Mouse (Mus musculus) spleen, postnatal 4 days (tissue): ENCODE results near the gene Tpx2.

Experiments
- DNase-seq, 2 experiments: peaks; one replicate each; pipeline ENCODE4 v3.0.0; 2022; ENCODE audit warnings: low spot score in 2 of 2

Gene Tpx2

DNA sequence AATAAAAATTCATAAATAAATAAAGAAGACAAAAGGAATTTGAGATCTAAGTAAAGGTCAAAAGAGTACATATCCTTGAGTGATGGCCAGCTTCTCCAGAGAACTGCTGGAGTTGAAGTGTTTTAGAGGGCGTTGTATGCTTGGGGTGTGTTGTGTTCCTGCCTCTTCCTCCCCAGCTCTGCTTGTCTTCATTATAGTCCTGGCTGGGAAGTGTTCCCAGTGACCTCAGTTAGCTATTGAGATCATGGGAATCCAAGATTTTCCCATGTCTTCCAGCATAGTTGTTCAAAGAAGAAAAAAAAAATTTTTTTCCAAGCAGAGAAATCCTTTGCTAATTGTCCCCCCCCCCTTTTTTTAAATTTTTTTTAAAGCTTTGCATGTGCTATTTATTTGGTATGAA lies 14.1 kb downstream of the Tpx2 start:
- DNase-seq: no peak

DNA sequence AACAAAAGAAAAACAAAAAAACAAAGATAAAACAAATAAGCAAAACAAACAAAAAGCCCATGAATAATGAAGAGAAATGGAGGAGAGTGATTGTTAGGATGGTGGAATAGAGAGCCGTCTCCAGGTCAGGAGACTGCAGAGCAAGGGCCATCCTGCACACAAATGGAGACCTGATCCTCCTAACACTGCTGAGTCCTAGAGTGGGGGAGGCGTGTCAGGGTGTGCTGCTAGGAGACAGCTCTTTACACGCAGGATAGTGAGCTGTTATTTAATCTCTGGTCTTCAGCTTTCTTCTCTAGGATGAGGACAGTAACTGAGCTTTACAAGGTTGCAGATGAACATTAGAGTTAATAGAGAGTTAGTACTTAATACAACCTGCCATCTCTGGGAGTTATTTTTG lies 14.9 kb downstream of the Tpx2 start:
- no peak for DNase-seq

DNA sequence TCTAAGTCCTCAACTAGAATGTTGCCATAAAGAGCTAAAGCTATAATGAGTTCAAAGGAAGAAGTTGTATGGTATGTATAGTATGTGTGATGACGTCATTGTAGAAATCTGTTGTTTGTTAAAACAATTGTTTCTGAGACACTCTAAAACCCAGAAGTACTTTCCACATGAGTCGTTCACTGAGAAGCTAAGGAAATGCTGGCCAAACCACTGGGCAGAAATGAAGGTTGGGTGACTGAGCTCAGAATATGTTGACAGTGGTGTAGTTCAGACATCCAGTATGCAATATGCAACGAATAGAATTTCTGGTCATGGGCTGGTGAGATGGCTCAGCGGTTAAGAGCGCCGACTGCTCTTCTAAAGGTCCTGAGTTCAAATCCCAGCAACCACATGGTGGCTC lies 15.6 kb downstream of the Tpx2 start:
- DNase-seq: no peak

DNA sequence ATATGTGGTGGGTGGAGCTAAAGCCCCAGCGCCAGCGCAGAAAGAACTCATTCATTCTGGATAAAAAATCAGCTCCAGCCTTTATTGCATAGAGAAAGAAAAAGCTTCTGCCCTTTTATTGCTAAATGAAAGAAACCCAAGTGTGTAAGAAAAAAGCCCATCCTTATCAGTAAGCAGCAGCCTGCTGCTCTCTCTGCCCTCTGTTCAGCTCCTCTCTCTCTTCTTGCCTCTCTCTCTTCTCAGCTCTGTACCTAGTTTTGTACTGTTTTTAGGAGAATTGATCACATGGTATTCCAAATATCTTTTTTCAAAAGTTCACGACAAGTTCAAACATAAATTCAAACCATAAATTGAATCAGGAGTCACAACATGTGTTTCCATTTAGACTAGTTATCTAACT lies 30.5 kb downstream of the Tpx2 start:
- DNase-seq: no peak

- no peak for DNase-seq
Observed at GRCm38 (mm10) chr2:152880898-152881297, 33.1 kb downstream of the Tpx2 start.

DNA sequence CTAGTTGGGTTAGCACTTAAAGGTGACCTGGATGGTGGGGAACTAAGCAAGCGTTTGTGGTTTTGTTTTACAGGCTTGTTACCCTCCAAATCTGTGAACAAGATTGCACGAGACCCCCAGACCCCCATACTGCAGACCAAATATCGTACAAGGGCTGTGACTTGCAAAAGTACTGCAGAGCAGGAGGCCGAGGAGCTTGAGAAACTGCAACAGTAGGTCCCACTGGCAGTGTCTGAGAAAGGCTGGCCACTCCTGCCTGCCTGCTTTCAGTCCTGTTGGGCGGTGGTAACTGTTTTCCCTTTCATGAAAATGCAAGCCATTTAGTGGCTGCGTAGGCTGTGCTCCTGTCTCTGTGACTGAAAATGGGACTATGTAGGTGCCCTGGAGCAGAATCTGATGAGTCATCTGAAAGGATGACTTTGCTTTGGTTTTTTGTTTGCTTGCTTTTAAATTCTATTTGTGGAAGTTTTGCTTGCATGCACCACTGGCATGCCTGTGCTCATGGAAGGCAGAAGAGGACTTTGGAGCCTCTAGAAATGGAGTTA lies 36.4 kb downstream of the Tpx2 start:
- no peak for DNase-seq

DNA sequence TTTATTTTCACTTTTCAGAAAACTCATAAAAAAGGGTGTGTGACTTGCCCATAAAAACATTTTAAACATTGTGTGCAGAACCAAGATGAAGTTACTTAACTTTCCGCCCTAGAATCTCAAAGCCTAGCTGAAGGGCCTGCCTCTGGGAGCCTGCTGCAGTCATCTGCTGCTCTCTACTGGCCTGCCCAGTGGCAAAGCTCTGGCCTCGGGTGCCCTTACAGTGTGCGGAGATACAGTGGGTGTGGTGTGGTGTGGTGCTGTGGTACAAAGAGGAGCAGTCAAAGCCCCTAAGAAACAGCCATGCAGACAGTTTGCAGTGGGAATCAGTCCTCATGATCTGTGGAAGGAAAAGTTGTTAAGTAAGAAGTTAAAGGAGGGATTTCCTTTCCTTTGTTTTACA lies 39.5 kb downstream of the Tpx2 start:
- no peak for DNase-seq

DNA sequence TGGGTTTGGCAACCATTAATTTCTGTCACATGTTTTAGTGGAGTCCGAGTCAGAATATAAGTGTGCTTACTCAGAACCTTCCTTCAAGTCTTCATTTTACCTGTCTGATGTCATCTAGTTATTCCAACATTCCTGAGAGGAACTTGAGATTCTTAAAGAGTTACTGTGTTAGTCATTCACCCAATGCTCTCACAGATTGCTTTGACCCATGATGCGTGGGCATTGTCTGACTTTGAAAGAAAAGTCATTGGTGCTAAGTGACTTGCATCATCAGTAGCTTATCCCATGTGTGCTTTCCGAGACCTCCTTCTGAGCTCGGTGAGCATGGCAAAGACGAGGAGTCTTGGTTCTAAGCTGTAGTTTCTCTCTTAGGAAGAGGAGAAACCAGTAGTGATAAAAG lies 41.0 kb downstream of the Tpx2 start:
- DNase-seq: no peak

DNA sequence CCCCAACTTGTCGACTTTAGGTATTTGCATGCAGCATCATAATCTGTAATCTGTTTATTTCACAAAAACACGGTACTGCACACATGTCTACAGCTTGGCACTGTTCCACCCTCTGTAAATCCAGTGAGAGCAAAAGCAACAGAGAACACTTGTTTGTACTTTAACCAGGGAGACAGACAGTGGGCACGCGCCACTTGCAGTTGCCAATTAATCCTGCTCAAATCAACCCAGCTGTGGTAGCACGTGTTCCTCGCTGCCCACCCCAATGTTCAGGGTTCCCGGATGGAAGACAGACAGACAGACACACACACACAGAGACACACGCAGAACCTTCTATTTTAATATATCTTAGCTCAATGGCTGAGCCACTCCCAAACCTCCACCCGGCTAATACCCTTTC lies 48.1 kb downstream of the Tpx2 start:
- no peak for DNase-seq

GRCm38 (mm10) chr2:152896926-152897325 lies 49.2 kb downstream of the Tpx2 start:
- DNase-seq: no peak

DNA sequence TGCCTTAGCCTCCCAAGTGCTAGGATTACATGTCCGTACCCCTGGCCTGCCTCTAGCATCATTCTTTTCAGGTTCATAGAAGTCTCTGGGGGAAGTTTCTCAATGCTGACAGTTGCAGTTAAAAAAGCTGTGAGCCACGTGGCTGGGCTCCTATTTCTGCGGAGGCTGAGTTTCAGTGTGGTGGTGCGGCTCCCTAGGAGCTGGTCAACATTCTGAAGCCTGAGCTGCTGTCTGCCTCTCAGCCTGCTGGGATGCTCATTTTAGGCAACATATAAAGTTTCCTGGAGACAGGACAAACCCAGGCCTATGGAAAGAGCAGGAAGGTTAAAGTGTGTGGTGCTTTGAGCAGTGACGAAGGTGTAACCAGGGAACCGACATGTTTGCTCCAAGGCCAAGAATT lies 51.2 kb downstream of the Tpx2 start:
- DNase-seq: no peak

DNA sequence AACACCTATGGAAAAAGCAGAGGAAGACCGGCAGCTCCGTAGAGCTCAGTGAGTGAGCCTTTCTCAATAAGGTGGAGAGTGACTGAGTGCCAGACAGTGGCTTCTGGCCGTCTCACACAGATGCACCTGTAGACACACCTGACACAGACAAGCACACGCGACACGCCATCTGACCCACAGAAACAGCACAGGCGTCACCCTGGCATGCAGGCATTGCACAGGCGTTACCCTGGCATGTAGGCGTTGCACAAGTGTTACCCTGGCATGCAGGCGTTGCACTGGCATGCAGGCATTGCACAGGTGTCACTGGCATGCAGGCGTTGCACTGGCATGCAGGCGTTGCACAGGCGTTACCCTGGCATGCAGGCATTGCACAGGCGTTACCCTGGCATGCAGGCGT lies 53.5 kb downstream of the Tpx2 start:
- no peak for DNase-seq

DNA sequence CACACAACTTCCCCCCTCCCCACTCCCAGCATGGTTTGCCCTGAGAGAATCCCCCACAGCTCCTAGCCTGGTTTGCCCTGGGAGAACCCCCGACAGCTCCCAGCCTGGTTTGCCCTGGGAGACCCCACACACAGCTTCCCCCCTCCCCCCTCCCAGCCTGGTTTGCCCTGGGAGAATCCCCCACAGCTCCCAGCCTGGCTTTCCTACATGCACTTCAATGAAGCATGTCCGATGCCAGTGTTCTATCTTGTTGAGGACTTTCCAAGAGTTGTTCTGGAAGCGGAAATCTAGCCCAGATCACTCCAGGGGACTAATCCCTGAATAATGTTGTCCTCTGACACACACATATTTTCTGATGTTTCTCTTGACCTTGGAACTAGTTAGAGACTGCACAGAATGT lies 54.9 kb downstream of the Tpx2 start:
- no peak for DNase-seq

- no peak for DNase-seq
Observed at GRCm38 (mm10) chr2:152903586-152903985, 55.8 kb downstream of the Tpx2 start.

DNA sequence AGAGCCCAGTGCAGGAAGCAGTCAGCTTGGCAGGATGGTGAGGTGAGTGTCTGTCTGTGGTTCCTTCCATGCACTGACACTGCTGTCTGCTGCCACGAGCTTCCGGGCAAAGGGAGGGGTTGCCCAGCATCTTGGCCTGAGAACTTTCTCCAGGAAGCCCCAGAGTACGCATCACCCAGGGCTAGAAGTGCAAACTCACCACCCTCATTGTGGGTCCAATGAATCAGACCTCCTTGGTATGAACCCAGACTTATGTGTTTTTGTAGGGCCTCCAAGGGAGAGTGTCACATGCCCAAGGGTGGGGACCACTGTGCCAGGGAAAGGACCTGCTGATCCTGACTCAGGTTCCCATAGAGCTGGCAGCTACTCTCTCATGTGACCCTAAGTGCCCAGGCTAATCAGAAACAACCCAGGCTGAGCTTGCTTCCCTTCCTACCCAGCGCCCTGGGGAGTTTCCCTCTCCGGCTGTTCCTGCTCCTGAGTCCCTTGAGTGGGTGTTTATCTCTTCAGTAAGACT lies 56.4 kb downstream of the Tpx2 start:
- no peak for DNase-seq

DNA sequence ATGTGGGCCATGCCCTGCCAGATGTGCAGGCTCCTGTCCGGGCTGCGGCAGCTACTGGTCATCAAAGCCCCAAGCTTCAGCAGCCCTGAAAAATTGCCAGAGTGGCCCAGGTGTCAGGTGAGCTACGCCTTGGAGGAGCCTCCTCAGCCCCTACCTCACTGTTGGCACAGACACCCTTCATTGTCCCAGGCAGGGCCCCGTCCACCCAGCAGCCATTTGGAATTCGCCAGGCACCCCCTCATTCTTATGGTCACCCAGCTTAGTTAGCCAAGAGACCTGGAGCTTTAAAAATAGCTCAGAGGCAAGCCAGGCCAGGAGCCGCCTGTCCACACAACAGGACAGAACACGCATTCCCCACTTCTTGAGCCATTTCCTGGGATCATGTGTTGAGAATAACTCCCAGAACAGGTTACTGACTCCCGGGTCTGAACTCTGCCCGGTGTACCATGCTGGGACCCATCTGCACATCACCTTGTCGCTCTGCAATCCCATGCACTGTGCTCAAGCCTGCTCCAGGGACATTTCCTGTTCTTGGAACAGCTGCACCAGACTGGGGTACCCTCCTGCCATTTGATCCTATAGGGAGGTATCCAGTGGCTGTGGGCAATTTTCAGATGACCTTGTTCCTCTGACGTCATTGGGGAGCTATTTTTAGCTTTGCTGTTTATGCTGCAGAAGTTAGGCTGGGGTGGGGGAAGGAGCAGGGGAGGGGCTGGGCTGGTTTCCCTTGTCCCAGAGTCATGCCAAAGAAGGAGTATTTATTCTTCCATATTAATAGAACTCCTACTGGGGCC lies 57.5 kb downstream of the Tpx2 start:
- DNase-seq: no peak

GRCm38 (mm10) chr2:152906274-152907037 lies 58.7 kb downstream of the Tpx2 start:
- DNase-seq: no peak

DNA sequence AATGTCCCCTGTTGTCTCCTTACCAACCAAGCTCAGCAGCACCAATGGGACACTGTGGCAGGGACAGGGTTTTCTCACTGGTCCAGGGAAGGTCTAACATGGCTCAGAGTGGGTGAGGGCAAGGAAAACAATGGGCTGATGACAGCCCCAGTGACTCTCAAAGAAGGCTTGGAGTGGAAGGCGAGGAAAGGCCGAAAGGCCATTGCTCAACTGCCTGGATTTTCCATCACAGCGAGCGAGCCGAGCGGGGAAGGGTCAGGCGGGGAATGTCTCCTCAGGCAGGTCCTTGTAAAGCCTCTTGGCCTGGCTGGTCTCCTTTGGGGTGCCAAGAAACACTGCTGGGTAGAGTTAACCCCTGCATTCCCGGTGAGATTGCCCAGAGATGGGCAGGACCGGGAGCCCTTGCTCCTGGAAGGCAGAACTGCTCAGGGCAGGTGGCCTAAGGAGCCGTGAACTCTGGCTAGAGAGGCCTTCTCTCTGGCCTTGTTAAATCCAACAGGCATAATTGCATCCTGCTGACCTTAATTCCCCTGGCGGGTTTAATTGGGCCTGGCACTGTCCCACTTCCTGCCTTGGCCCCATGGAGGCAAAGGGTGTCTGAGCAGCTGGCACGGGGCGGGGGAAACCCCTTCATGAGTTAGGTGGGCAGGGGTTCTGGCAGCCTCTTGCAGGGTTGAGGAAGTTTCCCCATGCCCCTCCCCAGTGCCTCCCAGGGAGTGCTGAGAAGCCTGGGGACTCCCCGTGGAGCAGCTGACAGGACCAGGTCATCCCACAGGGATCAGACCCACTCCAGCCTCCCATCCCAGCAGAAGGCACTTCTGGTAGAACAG lies 59.6 kb downstream of the Tpx2 start:
- DNase-seq: no peak

GRCm38 (mm10) chr2:152909848-152910247 lies 62.1 kb downstream of the Tpx2 start:
- no peak for DNase-seq

GRCm38 (mm10) chr2:152911031-152911430 lies 63.3 kb downstream of the Tpx2 start, which contains the start of gene Mylk2:
Gene Mylk2, plus strand, starts transcription at chr2:152911352.
- no peak for DNase-seq

GRCm38 (mm10) chr2:152911432-152911831 lies 63.7 kb downstream of the Tpx2 start:
- DNase-seq: no peak

GRCm38 (mm10) chr2:152913471-152913870 lies 65.7 kb downstream of the Tpx2 start:
- DNase-seq: no peak
